Mouse (Mus musculus) MN1 (cell line): ENCODE measurements around the gene Hoxd12.
A peak's percentile ranks its signal among the peaks of the same experiment; 100 is the strongest.

Experiments
- DNase-seq: peaks from one replicate; pipeline ENCODE4 v3.0.0-alpha.2; 2016; ENCODE audit warnings: low spot score

Hoxd12 gene

GRCm38 (mm10) chr2:74663291-74663925 lies 11.4 kb upstream of the Hoxd12 start:
- peak; percentile 30 for DNase-seq

DNA sequence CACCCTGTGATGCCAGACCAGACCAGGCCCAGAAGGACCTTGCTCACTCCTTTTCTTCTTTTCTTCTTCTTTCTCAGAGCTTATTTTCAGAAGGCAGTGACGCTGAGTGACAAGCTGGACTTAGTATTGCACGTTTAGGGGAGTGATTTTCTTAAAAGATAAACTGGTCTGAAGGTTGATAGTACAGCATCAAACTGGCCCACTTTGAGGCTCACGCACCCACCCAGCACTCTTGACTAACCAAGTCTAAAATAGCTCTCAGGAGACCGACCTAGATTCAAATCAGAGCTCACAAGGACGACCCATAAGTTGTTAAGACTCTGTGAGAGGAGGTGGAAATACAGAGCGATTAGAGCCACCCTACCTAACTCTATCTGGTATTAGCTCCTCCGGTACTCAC lies 8.4 kb upstream of the Hoxd12 start:
- DNase-seq: no peak

DNA sequence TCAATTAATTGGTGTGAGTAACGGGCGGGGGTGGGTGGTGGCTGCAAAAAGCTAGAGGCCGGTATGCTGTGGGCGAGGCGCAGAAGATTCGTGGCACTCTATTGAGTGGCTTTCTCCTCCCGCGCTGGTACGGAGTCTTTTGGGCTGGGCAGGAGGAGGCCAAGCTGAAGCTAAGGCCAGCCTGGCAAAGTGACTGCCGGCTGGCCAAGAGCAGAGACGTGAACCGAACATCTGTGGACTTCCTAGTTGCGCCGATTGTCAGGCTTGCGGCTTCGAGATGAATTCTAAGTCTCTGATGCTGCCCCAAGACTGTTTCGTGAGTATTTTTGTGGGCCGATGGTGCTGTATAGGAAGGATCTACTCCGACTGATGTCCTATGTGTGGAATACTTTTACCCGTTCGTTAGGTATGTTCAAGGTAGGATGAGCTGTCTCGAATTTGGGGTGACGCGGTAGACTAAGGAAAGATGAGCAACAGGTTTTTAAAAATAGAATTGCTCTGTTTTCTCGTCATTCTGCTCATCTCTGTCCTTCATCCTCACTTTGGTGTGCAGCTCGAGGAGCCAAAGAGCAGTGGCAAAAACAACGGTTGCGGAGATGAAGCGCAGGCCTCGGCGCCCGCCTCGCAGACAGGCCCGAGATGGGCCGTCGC lies 7.5 kb upstream of the Hoxd12 start:
- no peak for DNase-seq

- no peak for DNase-seq
Measured at GRCm38 (mm10) chr2:74667842-74668357, 6.9 kb upstream of the Hoxd12 start, which contains the start of gene Hoxd13. Gene Hoxd13 (plus strand): TSS chr2:74668310.

- DNase-seq: no peak
Measured at GRCm38 (mm10) chr2:74668370-74669229, 6.2 kb upstream of the Hoxd12 start.

DNA sequence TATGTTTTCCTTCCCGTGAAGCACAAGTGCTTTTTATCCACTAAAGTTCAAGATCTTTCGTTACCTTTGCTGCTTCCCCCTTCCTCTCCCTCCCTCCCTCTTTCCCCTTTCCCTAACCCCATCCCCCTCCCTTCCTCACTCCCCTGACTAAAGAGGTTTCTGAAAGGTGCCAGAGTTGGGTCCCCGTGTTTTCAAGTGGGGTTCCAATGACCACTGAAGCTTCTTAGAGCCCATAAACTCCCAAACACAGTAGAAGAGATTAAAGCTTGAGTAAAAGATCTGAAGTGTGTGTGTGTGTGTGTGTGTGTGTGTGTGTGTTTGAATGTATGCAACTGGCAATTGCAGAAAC lies 5.6 kb upstream of the Hoxd12 start:
- DNase-seq: no peak

DNA sequence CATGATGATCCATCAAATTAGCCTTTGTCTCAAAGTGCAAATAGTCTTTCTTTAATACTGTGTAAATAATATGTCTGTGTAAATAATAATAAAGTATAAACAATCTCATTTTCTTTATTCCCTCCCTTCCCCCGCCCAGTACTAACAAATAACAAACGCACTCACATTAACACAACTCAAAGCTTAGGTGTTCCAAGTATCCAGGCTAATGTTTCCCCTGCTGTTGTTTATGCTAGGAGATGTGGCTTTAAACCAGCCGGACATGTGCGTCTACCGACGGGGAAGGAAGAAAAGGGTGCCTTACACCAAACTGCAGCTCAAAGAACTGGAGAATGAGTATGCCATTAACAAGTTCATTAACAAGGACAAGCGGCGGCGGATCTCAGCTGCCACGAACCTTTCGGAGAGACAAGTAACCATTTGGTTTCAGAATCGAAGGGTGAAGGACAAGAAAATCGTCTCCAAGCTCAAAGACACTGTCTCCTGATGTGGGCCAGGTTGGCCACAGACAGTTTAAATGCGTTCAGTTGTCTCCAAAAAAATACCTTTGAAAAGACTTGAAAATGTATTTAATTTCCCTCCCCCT lies 5.1 kb upstream of the Hoxd12 start:
- no peak for DNase-seq

GRCm38 (mm10) chr2:74670632-74671188 lies 4.1 kb upstream of the Hoxd12 start:
- DNase-seq: no peak

DNA sequence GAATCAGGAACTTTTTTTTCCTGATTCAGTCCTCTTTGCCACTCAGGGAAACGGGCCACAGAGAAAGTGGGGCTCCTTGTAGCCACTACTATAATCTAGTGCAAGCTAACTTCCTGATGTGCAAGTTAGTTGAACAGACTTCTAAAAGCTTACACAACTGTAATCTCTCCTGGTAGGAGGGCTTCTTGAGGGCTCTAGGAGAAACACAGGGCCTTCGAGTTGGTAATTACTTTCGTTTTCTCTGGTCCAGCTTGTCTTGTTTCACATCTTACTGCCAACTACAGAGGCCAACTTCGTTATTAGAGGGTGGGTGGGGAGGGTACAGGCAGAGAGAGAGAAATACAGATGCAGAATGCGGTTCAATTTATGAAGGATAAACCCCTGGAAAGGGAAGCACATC lies 3.0 kb upstream of the Hoxd12 start:
- DNase-seq: peak; percentile 17

DNA sequence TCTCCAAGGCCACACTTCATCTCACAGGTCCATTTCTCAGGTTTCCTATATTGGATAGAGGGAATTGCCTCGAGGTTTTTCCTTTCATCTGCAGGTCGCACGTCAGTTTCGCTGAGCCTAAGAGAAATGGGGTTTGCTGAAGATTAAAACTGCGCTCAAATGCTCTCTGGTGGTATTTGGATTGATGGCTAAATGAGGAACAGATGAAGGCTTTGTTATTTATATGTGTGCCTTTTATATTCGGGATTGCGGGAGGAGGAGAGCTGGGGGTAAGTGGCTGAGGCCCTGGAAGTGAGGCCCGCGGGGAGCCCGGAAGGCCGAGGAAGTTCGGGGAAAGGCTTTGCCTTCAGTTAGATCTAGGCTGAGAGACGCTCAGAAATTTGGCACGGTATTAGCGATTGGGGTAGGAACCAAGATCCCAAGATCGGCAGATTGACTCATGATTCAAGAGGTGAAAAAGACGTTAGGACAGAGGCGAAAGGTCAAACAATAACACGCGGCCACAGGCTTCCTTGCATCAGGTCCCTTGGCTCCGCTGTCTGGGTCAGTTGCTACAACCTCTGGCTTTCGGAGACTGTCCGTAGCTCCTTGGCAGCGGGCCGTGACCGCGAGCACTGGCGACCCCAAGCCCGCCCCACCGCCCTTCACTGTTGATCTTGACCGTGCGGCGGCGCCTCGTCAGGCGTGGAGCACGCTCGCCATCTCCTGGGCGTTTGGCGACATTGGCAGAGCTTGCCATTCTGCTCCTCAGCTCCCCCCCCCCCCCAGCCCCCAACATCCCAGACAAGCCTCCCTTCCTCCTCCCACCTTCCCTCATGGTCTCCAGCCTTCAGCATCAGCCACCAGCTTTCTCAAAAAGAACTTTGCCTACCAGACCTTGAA lies 2.1 kb upstream of the Hoxd12 start:
- DNase-seq: peak; percentile 75

DNA sequence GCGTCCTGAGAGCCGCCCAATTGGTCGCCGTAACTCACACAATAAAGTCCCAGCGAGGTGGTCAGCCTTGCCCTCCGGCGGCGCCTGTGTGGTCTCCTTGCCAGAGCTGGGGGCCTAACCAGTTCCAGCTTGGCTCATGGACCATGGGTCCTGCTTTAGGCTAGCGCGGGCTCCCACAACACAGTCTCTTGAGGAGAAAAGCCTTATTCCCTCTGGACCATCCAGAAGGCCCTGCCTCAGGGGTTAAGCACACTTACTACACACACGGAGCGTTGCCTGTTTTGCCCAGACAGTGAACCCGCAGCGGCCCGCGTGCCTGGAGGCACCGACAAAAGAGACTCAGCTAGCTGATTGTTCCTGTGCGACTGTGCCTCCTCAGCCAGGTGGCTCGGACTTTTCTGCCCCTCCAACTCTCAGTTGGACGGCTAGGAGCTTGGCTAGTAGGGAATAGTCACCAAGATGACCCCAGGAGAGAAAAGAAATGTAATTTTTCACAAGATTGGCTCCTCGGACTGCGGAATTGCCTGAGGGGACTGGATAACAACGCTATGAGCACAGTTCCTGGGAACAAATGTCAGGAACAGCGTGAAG lies 883 bp upstream of the Hoxd12 start:
- no peak for DNase-seq

DNA sequence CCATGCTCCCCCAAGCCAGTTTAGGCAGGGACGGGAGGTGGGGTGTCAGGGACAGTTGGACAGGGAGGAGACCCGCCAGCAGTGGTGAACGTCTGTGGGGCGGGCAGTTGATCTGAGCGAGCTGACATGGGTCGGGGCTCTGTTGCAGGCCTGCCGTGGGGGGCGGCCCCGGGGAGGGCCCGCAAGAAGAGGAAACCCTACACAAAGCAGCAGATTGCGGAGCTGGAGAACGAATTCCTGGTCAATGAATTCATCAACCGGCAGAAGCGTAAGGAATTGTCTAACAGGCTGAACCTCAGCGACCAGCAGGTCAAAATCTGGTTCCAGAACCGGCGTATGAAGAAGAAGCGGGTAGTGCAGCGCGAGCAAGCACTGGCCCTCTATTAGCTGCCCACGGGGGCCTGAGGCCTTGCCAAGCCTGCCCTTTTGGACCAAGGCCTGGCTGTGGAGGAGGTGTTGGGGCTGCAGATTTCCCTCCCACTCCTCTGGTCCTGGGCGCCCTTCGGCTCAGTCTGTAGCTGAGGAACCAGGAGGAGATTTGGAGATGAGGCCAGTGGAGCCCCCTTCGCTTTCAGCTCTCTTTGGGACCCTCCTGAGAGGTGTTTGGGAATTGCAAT lies 961 bp downstream of the Hoxd12 start:
- DNase-seq: no peak

GRCm38 (mm10) chr2:74676376-74677052 lies 1.7 kb downstream of the Hoxd12 start:
- no peak for DNase-seq

GRCm38 (mm10) chr2:74677106-74677505 lies 2.3 kb downstream of the Hoxd12 start:
- DNase-seq: no peak

- DNase-seq: no peak
Measured at GRCm38 (mm10) chr2:74678891-74679595, 4.2 kb downstream of the Hoxd12 start, which contains the start of gene Hoxd11. Gene Hoxd11 (plus strand): TSS chr2:74679557.

- DNase-seq: no peak
Measured at GRCm38 (mm10) chr2:74679596-74679971, 4.8 kb downstream of the Hoxd12 start.

GRCm38 (mm10) chr2:74679980-74680379 lies 5.2 kb downstream of the Hoxd12 start:
- no peak for DNase-seq

DNA sequence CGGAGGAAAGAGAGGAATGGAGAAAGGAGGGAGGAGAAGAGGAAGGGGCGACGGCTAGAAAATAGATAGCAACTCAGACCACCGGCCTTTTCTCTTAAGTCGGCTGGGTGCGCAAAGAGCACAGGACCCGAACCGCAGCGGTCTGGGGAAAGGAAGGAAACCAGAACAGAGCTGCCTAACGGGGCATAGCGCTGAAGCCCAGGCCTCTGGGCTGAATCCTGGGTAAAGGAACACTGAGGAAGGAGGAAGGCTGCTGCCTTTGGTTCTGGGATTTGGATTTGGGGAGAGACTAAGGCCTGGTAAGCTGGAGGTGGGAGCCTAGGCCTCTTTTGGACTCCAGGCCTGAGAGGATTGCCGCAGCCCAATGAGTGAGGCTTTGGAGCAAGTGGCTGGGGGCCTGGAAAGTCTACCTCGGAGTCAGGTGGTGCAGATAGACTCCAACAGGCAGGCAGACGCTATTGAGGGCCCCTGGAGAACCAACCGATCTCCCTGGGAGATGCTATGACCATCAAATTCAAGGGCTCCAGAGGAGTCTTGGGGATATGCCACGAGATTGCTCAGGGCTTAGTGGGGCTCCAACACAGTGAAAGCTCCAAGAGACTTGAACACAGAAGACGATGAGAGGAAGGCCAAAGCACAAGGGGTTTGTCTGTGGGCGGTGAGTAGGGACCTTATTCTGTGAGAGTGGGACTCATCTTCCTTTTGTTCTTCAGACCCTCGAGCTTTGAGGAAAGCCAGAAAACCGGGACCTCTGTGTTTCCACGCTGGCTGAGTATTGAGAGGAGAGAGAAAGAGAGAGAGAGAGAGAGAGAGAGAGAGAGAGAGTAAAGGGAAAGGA lies 6.0 kb downstream of the Hoxd12 start:
- DNase-seq: no peak
